Mouse (Mus musculus): ENCODE results near the gene Lipc. TPM values are rescaled to one million over a fixed set of nuclear protein-coding genes. Genes with fewer than 3 reads are reported as not detected.

The Lipc gene
- polyA plus RNA-seq, 1 experiment from 2014 or later = not detected

DNA sequence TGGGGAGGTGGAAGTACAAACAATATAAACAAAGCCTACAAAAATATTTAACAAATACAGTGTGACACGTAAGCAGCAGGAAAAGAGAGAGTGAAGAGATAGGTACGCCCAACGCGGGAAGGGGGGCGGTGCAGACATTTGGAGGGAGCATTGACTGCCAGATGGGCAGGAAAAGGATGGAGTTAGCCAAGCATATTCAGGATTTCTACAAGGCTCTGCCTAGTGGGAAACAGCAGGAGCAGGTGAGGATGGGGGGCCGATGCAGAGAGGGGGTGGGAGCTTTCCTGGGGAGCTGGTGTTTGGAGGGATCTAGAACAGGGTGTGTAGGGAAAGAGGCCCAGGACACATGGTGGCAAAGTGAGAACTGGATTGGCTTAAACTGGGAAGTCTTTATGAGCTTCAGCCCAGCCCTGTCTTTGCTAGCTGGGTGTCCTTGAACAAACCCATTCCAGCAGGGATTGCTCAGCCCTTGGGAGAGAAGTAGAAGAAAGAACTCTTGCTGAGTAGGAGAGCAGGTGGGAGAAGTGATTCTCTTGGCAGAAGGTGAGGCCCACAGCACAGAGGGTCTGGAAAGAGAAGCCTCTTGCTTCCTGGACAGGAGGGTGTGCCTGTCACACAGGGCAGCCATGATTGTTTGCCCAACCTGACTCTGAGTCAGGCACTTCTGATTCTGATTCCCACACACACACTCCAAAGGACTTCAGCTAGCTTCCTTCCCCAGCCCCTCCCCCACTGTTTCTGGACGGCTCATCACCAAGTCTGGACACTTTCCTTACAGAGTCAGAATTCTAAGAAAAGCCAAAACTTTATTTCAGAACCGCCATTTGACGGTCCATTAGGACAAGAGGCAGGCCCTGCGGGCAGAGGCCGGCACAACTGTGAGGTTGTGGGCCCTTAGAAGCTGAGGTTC is 49.0 kb downstream of the Lipc start:
- WGBS = 91% methylated on average over 11 of the region's 11 CpGs
- H3K27me3 ChIP-seq (replicated peaks; ENCODE audit: low read depth, poor library complexity, severe bottlenecking) = no peaks in the 10 kb centered on the region
- no peaks in the 10 kb centered on the region for H3K36me3 ChIP-seq (replicated peaks)
- no peaks in the 10 kb centered on the region for H3K9me3 ChIP-seq
- H3K27ac ChIP-seq (replicated peaks) = no peak overlapping the region
- no peaks in the 10 kb centered on the region for H3K4me1 ChIP-seq
- no peak overlapping the region for H3K4me3 ChIP-seq
- DNase-seq (ENCODE audit: low spot score) = no peak

DNA sequence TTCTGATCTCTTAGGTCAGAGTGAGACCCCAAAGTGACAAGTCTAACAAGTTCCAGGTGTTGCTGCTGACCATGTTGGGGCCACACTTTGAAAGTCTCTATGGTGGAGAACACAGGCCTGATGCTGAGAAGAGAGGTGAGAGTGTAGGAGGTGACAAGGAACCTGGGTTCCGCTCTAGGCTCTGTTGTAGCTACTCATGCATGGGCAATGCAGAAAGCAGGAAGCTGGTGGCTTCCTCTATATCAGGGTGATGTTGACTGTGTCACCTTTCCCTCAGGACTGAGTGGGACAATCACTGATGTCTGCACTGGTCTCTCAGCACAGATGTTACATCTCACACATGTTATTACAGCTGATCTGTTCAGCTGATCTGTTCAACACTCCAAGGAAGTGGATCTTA is 57.8 kb downstream of the Lipc start:
- Histone ChIP-seq H3K4me3 (no peak overlapping the region), H3K27ac (replicated peaks) (no peak overlapping the region), H3K4me1 (peaks cover 8% of the 10 kb centered on the region), H3K27me3 (replicated peaks; ENCODE audit: low read depth, poor library complexity, severe bottlenecking) (no peaks in the 10 kb centered on the region), H3K36me3 (replicated peaks) (no peaks in the 10 kb centered on the region), H3K9me3 (no peaks in the 10 kb centered on the region)
- WGBS = 87% methylated on average over 1 of the region's 1 CpGs
- DNase-seq (ENCODE audit: low spot score) = no peak

DNA sequence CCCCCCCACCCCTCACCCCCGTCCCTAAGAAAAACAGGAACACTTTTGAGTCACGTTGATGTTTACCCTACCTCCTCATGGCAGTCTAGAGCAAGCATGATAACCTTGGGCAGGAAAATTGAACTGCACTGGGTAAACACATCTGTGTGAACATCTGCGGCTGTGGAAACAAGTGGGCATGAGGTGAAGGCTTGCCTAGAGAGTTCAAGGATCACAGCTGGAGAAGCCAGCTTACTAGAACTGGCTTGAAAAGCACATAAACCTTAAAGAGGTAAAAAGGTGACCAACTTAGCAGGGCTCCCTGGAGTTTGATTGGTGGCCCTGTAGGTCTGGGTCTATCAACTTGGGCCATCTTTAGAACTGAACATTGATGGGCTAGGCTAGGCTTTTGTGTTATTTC is 58.5 kb downstream of the Lipc start:
- Histone ChIP-seq H3K4me3 (no peak overlapping the region), H3K4me1 (peaks cover 13% of the 10 kb centered on the region), H3K27ac (replicated peaks) (no peak overlapping the region), H3K36me3 (replicated peaks) (no peaks in the 10 kb centered on the region), H3K9me3 (no peaks in the 10 kb centered on the region), H3K27me3 (replicated peaks; ENCODE audit: low read depth, poor library complexity, severe bottlenecking) (no peaks in the 10 kb centered on the region)
- 63% methylated on average over 3 of the region's 3 CpGs for WGBS
- DNase-seq (ENCODE audit: low spot score) = no peak

DNA sequence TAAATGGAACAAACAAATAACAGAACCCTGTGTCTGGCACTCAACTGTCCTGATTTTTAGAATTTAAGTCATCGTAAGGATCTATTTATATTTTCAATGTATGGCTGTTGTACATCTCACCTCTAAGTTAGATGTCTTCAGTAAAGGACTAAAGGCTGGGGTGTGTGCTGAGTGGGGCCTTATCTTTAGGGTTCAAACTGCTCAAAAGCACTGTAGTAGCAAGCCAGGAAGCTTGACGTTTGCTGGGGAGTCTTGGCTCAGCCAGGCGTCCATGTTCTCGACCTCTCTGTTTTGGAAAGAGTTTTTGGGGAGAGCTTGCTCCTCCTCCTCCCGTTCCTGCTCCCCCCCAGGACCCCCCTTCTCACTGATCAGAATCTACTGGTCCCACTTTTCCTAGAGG is 59.4 kb downstream of the Lipc start:
- Histone ChIP-seq H3K4me1 (peaks cover 17% of the 10 kb centered on the region), H3K4me3 (no peak overlapping the region), H3K9me3 (no peaks in the 10 kb centered on the region), H3K36me3 (replicated peaks) (no peaks in the 10 kb centered on the region), H3K27me3 (replicated peaks; ENCODE audit: low read depth, poor library complexity, severe bottlenecking) (no peaks in the 10 kb centered on the region), H3K27ac (replicated peaks) (no peak overlapping the region)
- DNase-seq (ENCODE audit: low spot score) = no peak
- WGBS = 84% methylated on average over 5 of the region's 5 CpGs

DNA sequence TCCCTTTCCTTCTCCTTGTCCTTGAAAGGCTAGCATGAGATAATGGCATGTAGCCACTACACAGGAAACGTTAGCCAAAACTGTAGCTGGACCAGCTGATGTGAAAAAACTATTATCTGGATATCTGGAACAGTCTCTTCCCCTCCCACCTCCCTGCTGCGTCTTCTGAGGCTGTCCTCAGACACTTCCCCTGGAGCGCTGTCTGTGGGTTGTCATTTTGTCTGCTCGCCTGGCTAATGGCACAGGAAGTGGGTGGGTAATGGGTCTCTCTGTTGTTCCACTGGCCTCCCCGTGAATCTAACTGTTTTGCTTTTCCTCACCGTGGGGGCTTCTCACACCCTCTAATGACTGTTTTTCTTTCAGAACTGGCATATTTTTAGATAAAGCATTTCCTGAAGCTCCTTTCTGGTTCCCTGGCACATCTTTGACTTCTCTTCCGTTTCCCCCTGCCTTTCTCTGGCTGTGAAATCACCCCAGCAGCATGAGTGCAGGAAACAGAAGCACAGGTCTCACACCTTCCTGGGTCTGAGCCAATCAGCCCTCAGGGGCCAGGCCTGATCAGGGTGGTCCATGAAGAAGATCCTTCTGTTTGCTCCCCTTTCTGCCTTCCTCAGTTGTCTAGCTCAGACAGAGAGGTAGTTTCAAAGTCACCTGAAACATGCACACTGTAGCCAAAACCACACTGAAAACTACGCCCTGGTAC is 60.4 kb downstream of the Lipc start:
- H3K36me3 ChIP-seq (replicated peaks) = no peaks in the 10 kb centered on the region
- peaks cover 17% of the 10 kb centered on the region for H3K4me1 ChIP-seq
- WGBS = 53% methylated on average over 8 of the region's 8 CpGs
- H3K27ac ChIP-seq (replicated peaks) = 0 out of 2 replicates have a peak overlapping the region, but pooled peaks have one; percentile 26
- no peak for DNase-seq (ENCODE audit: low spot score)
- no peaks in the 10 kb centered on the region for H3K9me3 ChIP-seq
- no peaks in the 10 kb centered on the region for H3K27me3 ChIP-seq (replicated peaks; ENCODE audit: low read depth, poor library complexity, severe bottlenecking)
- no peak overlapping the region for H3K4me3 ChIP-seq

DNA sequence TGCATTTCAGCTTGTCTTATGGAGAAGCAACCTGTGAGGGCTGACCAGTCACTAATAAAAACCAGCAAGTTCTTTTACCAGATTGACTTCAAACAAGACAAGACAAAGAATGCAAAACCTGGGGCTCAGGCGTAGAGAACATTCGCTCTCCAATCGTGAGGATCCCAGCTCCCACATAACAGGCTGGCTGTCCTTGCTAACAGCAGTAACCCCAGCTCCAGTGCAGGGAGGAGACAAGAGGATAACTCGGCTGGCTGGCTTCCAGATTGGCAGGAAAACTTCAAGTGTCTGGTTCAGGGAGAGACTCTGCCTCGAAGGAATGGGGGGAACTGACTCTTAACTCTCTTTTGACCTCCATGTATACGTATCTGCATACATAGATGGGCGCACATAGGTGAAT is 61.3 kb downstream of the Lipc start:
- H3K4me3 ChIP-seq = no peak overlapping the region
- no peaks in the 10 kb centered on the region for H3K9me3 ChIP-seq
- WGBS = 90% methylated on average over 7 of the region's 7 CpGs
- peak overlapping the region; percentile 35; the same call in 1 of the 2 replicates for H3K27ac ChIP-seq (replicated peaks)
- H3K36me3 ChIP-seq (replicated peaks) = no peaks in the 10 kb centered on the region
- H3K27me3 ChIP-seq (replicated peaks; ENCODE audit: low read depth, poor library complexity, severe bottlenecking) = no peaks in the 10 kb centered on the region
- DNase-seq (ENCODE audit: low spot score) = no peak
- H3K4me1 ChIP-seq = peaks cover 17% of the 10 kb centered on the region

DNA sequence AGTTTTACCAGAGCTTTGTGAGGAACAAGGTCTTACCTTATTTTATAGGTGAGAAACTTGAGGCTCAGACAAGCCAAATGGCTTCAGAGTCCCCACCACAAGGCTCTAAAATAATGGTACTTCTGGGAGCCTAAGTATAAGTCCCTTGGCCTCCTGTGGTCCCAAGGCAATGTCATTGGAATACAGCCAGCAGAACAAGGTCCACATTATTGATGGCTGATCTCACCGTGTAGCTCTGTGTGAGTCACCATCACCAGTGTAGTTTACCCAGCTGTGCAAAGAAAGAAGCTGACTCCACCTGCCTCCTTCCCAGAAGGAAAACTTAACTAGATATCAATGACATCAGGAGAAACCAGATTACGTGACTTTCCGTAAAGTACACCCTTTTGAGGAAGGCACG is 63.1 kb downstream of the Lipc start:
- Histone ChIP-seq H3K4me1 (peaks cover 17% of the 10 kb centered on the region), H3K9me3 (no peaks in the 10 kb centered on the region), H3K27me3 (replicated peaks; ENCODE audit: low read depth, poor library complexity, severe bottlenecking) (no peaks in the 10 kb centered on the region), H3K27ac (replicated peaks) (no peak overlapping the region), H3K36me3 (replicated peaks) (no peaks in the 10 kb centered on the region), H3K4me3 (no peak overlapping the region)
- 89% methylated on average over 4 of the region's 4 CpGs for WGBS
- DNase-seq (ENCODE audit: low spot score) = no peak

DNA sequence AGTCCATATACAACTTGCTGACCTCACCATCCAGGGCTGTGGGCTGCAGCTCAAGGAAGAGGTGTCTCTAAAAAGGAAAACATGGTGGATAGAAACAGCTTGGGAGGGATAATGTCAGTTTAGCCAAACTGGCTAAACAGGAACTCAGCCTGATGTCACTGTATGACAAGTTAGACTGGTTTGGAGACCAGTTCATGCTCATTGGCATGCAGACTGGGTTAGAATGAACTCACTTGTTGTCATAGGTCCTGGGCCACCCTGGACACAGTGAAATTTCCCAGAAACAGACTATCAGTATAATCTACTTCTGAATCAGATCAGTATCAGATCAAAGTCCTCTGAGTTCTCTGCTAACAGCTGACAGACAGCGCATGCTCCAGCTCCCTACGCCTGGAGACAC is 63.5 kb downstream of the Lipc start:
- WGBS = 89% methylated on average over 2 of the region's 2 CpGs
- no peaks in the 10 kb centered on the region for H3K27me3 ChIP-seq (replicated peaks; ENCODE audit: low read depth, poor library complexity, severe bottlenecking)
- peaks cover 17% of the 10 kb centered on the region for H3K4me1 ChIP-seq
- no peaks in the 10 kb centered on the region for H3K36me3 ChIP-seq (replicated peaks)
- H3K27ac ChIP-seq (replicated peaks) = no peak overlapping the region
- H3K9me3 ChIP-seq = no peaks in the 10 kb centered on the region
- H3K4me3 ChIP-seq = no peak overlapping the region
- DNase-seq (ENCODE audit: low spot score) = no peak

DNA sequence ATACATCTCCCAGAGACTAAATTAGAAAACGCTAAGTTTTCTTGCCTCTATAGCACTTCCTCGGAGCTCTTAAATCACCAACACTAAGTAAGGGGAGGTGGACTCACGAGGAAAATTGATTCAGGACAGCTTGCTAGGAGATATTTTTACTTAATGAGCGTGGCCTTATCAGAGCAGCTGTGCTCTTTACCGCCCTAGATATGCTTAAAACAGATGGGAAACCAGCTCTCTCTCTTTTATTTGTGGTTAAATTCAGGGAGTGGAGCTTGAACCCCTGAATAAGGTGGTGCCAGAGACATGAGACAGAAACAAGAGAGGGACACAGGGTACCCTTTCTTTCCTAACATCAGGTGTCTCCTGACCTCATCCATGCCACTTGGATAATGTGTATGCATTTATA is 70.0 kb downstream of the Lipc start:
- Histone ChIP-seq H3K36me3 (replicated peaks) (no peaks in the 10 kb centered on the region), H3K27ac (replicated peaks) (no peak overlapping the region), H3K4me1 (no peaks in the 10 kb centered on the region), H3K27me3 (replicated peaks; ENCODE audit: low read depth, poor library complexity, severe bottlenecking) (no peaks in the 10 kb centered on the region), H3K4me3 (no peak overlapping the region), H3K9me3 (no peaks in the 10 kb centered on the region)
- 75% methylated on average over 5 of the region's 5 CpGs for WGBS
- DNase-seq (ENCODE audit: low spot score) = no peak

DNA sequence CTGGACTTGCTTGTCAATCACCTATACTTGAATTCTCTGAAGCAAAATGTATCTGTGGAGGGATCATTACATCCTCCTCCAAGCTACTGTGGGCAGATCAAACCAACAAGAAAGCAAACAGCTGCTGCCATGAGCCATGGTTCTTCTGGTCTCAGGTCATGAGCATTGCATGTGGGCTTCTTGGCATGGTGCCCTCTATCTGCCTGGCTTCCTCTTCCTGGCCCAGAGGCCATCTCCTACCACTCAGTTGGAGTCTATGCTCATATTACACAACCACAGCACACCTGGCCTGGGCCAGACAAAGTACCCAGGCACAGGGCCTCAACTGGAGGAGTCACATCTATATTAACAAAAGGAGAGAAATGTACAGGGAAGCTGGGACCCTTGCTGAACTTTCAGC is 73.2 kb downstream of the Lipc start:
- H3K27ac ChIP-seq (replicated peaks) = no peak overlapping the region
- H3K4me1 ChIP-seq = peaks cover 5% of the 10 kb centered on the region; the same call in 1 of the 2 replicates
- H3K4me3 ChIP-seq = no peak overlapping the region
- no peaks in the 10 kb centered on the region for H3K9me3 ChIP-seq
- no peak for DNase-seq (ENCODE audit: low spot score)
- no peaks in the 10 kb centered on the region for H3K36me3 ChIP-seq (replicated peaks)
- H3K27me3 ChIP-seq (replicated peaks; ENCODE audit: low read depth, poor library complexity, severe bottlenecking) = no peaks in the 10 kb centered on the region

DNA sequence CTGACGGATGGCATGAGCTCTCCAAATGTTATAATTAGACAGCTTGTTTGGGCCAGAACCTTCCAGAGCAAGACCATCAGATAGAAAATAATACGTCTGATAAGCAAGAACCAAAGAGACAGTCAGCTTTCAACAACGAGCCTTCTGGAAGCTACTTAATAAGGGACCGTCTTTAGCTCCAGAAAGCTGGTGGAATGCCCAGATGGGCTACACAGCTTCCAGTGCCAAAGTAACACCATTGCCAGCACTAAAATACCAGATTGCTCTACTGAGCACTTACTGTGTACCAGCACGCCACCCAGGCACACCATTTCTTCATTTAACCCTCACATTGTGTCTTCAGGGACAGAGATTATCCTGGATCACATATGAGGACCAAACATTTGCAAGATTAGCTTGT is 73.9 kb downstream of the Lipc start:
- Histone ChIP-seq H3K36me3 (replicated peaks) (no peaks in the 10 kb centered on the region), H3K4me1 (peaks cover 5% of the 10 kb centered on the region; the same call in 1 of the 2 replicates), H3K27me3 (replicated peaks; ENCODE audit: low read depth, poor library complexity, severe bottlenecking) (no peaks in the 10 kb centered on the region), H3K4me3 (no peak overlapping the region), H3K9me3 (no peaks in the 10 kb centered on the region), H3K27ac (replicated peaks) (no peak overlapping the region)
- no peak for DNase-seq (ENCODE audit: low spot score)
- WGBS = 88% methylated on average over 5 of the region's 5 CpGs

DNA sequence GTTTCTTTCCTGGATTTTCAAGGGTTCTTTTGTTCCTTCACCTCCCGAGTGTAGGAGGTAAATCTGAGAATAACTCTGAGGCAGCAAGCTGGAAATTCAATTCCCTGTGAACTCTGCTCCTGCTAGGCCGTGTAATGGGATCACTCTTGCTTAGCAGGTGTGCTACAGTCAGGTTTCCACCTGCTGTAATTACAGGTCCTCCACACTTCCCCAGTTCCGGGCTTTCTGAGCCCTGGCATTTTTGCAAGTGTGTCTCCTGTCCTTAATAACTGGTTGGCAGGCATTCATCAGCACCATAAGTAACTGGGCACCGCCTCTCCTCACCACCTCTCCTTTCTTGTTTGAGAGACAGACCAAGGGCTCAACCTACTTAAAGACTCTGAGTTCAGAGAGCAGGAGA is 76.5 kb downstream of the Lipc start:
- no peak overlapping the region for H3K27ac ChIP-seq (replicated peaks)
- no peak overlapping the region for H3K4me3 ChIP-seq
- H3K4me1 ChIP-seq = peaks cover 5% of the 10 kb centered on the region; the same call in 1 of the 2 replicates
- no peaks in the 10 kb centered on the region for H3K27me3 ChIP-seq (replicated peaks; ENCODE audit: low read depth, poor library complexity, severe bottlenecking)
- no peaks in the 10 kb centered on the region for H3K9me3 ChIP-seq
- no peak for DNase-seq (ENCODE audit: low spot score)
- WGBS = 63% methylated on average over 4 of the region's 4 CpGs
- no peaks in the 10 kb centered on the region for H3K36me3 ChIP-seq (replicated peaks)

DNA sequence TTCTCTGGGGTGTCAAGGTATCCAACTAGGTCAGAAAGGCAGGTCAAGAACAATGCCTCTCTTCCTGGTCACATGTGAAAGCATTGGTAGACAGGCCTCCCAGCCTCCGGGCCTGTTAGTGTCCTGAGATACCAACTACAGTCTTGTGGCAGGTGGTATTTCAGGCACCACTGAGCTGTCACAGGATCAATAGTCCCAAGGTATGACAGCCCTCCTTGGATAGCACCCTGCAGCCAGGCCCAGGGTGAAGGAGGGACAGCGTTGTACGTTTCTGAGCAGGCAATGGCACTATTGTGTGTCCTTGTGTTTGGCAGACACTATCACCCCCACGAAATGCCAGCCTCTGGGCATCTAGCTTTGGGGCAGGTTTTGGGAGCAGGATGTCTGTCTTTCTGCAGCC is 77.0 kb downstream of the Lipc start:
- DNase-seq (ENCODE audit: low spot score) = no peak
- 60% methylated on average over 4 of the region's 4 CpGs for WGBS
- Histone ChIP-seq H3K9me3 (no peaks in the 10 kb centered on the region), H3K4me1 (peaks cover 5% of the 10 kb centered on the region; the same call in 1 of the 2 replicates), H3K27me3 (replicated peaks; ENCODE audit: low read depth, poor library complexity, severe bottlenecking) (no peaks in the 10 kb centered on the region), H3K36me3 (replicated peaks) (no peaks in the 10 kb centered on the region), H3K4me3 (no peak overlapping the region), H3K27ac (replicated peaks) (no peak overlapping the region)
